Mouse (Mus musculus) cerebral cortex, adult 2 months (tissue): ENCODE results near the gene Pmvk.

ENCODE experiments used
- WGBS: fragments of 180-500 bp; shearing (Covaris S2); methylation state at CpG from one replicate; pipeline ENCODE4 v1.1.7; 2018; 5-methylcytosine and 5-hydroxymethylcytosine counted together

The Pmvk gene

GRCm38 (mm10) chr3:89473838-89474237, 19.5 kb downstream of the Pmvk start:
- WGBS: 77% methylated on average over 6 of the region's 6 CpGs

- WGBS: 79% methylated on average over 6 of the region's 6 CpGs
Measured at GRCm38 (mm10) chr3:89479055-89479454, 24.7 kb downstream of the Pmvk start.

GRCm38 (mm10) chr3:89481488-89481887, 27.1 kb downstream of the Pmvk start:
- 45% methylated on average over 2 of the region's 2 CpGs for WGBS

- WGBS: 83% methylated on average over 5 of the region's 5 CpGs
Measured at GRCm38 (mm10) chr3:89482249-89482648, 27.9 kb downstream of the Pmvk start.

- WGBS: 14% methylated on average over 24 of the region's 24 CpGs
Measured at GRCm38 (mm10) chr3:89484766-89485524, 30.6 kb downstream of the Pmvk start.

- WGBS: 45% methylated on average over 8 of the region's 8 CpGs
Measured at GRCm38 (mm10) chr3:89486111-89486510, 31.8 kb downstream of the Pmvk start.

- WGBS: 76% methylated on average over 20 of the region's 20 CpGs
Measured at GRCm38 (mm10) chr3:89486916-89487702, 32.8 kb downstream of the Pmvk start.

- WGBS: 93% methylated on average over 3 of the region's 3 CpGs
Measured at GRCm38 (mm10) chr3:89490790-89491189, 36.4 kb downstream of the Pmvk start.

- WGBS: 85% methylated on average over 5 of the region's 5 CpGs
Measured at GRCm38 (mm10) chr3:89491559-89491958, 37.2 kb downstream of the Pmvk start.

- WGBS: 75% methylated on average over 8 of the region's 8 CpGs
Measured at GRCm38 (mm10) chr3:89492701-89493151, 38.4 kb downstream of the Pmvk start.

GRCm38 (mm10) chr3:89494630-89495029, 40.3 kb downstream of the Pmvk start:
- WGBS: 89% methylated on average over 5 of the region's 5 CpGs

GRCm38 (mm10) chr3:89496366-89496765, 42.0 kb downstream of the Pmvk start:
- 75% methylated on average over 3 of the region's 3 CpGs for WGBS

GRCm38 (mm10) chr3:89499696-89500095, 45.4 kb downstream of the Pmvk start:
- 54% methylated on average over 7 of the region's 7 CpGs for WGBS

- WGBS: 86% methylated on average over 7 of the region's 7 CpGs
Measured at GRCm38 (mm10) chr3:89502551-89502950, 48.2 kb downstream of the Pmvk start.

- WGBS: 19% methylated on average over 9 of the region's 9 CpGs
Measured at GRCm38 (mm10) chr3:89508041-89508440, 53.7 kb downstream of the Pmvk start.

- 17% methylated on average over 4 of the region's 4 CpGs for WGBS
Measured at GRCm38 (mm10) chr3:89510979-89511378, 56.6 kb downstream of the Pmvk start.

- WGBS: 35% methylated on average over 15 of the region's 15 CpGs
Measured at GRCm38 (mm10) chr3:89511400-89511799, 57.1 kb downstream of the Pmvk start.

GRCm38 (mm10) chr3:89512225-89512624, 57.9 kb downstream of the Pmvk start:
- WGBS: 92% methylated on average over 2 of the region's 2 CpGs

- WGBS: 79% methylated on average over 11 of the region's 11 CpGs
Measured at GRCm38 (mm10) chr3:89515444-89515843, 61.1 kb downstream of the Pmvk start.

GRCm38 (mm10) chr3:89516321-89516720, 62.0 kb downstream of the Pmvk start:
- 95% methylated on average over 5 of the region's 5 CpGs for WGBS
